Mouse (Mus musculus) retina, postnatal 1 day (tissue): ENCODE measurements around the gene Pld1.

ENCODE experiments used
- DNase-seq: peaks from one replicate; pipeline ENCODE4 v3.0.0-alpha.2; 2012

The Pld1 gene

GRCm38 (mm10) chr3:27994175-27994990 lies 55.9 kb downstream of the Pld1 start:
- DNase-seq, result no peak

GRCm38 (mm10) chr3:28004321-28004720 lies 65.8 kb downstream of the Pld1 start:
- DNase-seq, result no peak

- DNase-seq, result no peak
Observed at GRCm38 (mm10) chr3:28007684-28008083, 69.2 kb downstream of the Pld1 start.

- DNase-seq, result no peak
Observed at GRCm38 (mm10) chr3:28008369-28008768, 69.9 kb downstream of the Pld1 start.

- no peak for DNase-seq
Observed at GRCm38 (mm10) chr3:28012177-28012576, 73.7 kb downstream of the Pld1 start.

GRCm38 (mm10) chr3:28013441-28013840 lies 74.9 kb downstream of the Pld1 start:
- DNase-seq, result no peak

GRCm38 (mm10) chr3:28017002-28017401 lies 78.5 kb downstream of the Pld1 start:
- peak; percentile 79 for DNase-seq

- no peak for DNase-seq
Observed at GRCm38 (mm10) chr3:28019727-28020126, 81.2 kb downstream of the Pld1 start.

GRCm38 (mm10) chr3:28020404-28020803 lies 81.9 kb downstream of the Pld1 start:
- DNase-seq, result no peak

- no peak for DNase-seq
Observed at GRCm38 (mm10) chr3:28022191-28022590, 83.7 kb downstream of the Pld1 start.

GRCm38 (mm10) chr3:28026876-28027275 lies 88.4 kb downstream of the Pld1 start:
- DNase-seq, result no peak

- no peak for DNase-seq
Observed at GRCm38 (mm10) chr3:28028456-28028855, 90.0 kb downstream of the Pld1 start.

- no peak for DNase-seq
Observed at GRCm38 (mm10) chr3:28030860-28031259, 92.4 kb downstream of the Pld1 start.

GRCm38 (mm10) chr3:28031643-28032243 lies 93.2 kb downstream of the Pld1 start:
- no peak for DNase-seq

GRCm38 (mm10) chr3:28033898-28034297 lies 95.4 kb downstream of the Pld1 start:
- no peak for DNase-seq

- no peak for DNase-seq
Observed at GRCm38 (mm10) chr3:28034707-28035333, 96.3 kb downstream of the Pld1 start.

- DNase-seq, result no peak
Observed at GRCm38 (mm10) chr3:28037320-28037932, 98.9 kb downstream of the Pld1 start.

GRCm38 (mm10) chr3:28038106-28038505 lies 99.6 kb downstream of the Pld1 start:
- DNase-seq, result no peak

GRCm38 (mm10) chr3:28039760-28040159 lies 101.3 kb downstream of the Pld1 start:
- no peak for DNase-seq

GRCm38 (mm10) chr3:28041236-28041635 lies 102.7 kb downstream of the Pld1 start:
- no peak for DNase-seq

GRCm38 (mm10) chr3:28042366-28042765 lies 103.9 kb downstream of the Pld1 start:
- no peak for DNase-seq

- DNase-seq, result no peak
Observed at GRCm38 (mm10) chr3:28047599-28047998, 109.1 kb downstream of the Pld1 start.

- DNase-seq, result no peak
Observed at GRCm38 (mm10) chr3:28049526-28049925, 111.0 kb downstream of the Pld1 start.

- DNase-seq, result no peak
Observed at GRCm38 (mm10) chr3:28053076-28053475, 114.6 kb downstream of the Pld1 start.
